Mouse (Mus musculus) layer of hippocampus, adult 8-10 months (tissue): ENCODE measurements around the gene Fut1. TPM values are rescaled to one million over a fixed set of nuclear protein-coding genes. Genes with fewer than 3 reads are reported as not detected.
A peak's percentile ranks its signal among the peaks of the same experiment; 100 is the strongest.

Source experiments
- DNase-seq, 2 experiments: peaks; one replicate each; pipeline ENCODE4 v3.0.0; 2022; ENCODE audit warnings: low spot score in 2 of 2
- total RNA-seq, 4 experiments: library from RNA; stranded (reverse); gene quantifications; 2 replicates each; pipeline ENCODE4 v1.2.4; 2022

The Fut1 gene
- total RNA-seq, 4 experiments from 2014 or later, result 0.20 to 0.28 (median 0.21) TPM; not detected in 1

DNA sequence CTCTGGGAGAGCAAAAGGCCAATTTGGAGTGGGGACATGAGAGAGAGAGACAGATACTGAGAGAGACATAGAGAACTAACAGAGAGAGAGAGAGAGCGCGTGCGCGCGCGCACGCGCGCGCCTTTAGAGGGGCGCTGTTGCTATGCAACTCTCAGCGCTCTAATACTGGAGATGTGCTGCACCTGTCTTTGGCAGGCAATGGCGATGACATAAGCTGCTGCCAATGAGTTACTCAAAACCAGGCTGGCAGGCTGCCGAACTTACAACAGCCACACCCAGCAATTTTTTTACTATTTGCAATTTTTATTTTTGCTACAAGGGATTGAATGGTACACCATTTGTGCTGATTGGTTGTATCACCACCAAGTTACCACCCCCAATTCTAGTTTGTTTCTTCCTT lies 50.7 kb downstream of the Fut1 start:
- DNase-seq, result peak in 1 of 2 experiments; percentile 55

DNA sequence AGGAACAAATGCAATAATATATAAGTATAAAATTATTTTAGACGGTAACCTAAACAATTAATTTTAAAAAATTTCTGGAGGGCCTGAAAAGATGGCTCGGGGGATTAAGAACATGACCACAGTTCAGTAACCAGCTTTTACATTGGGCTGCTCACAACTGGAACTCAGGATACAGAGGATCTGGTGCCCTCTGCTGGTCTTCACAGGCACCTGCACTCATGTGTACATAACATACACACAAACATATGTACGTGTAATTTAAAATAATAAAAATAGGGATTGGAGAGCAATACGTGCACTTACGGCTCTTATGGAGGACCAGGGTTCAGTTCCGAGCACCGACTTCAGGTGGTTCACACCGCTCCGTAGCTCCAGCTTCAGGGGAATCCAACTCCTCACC lies 51.8 kb downstream of the Fut1 start:
- DNase-seq, result no peak

Other genes with a start within 250 kb of the Fut1 start
- gene Lin7b, start 246.7 kb upstream of the Fut1 start, total RNA-seq, result 100 to 1,000 TPM; 131 to 156 (median 140) TPM
- gene Snrnp70, start 221.5 kb upstream of the Fut1 start, total RNA-seq, result 100 to 1,000 TPM; 387 to 503 (median 439) TPM
- under 1 TPM in 1 of 4 experiments, not detected in 3; 0.14 TPM for gene Kcna7, start 211.6 kb upstream of the Fut1 start, total RNA-seq
- under 1 TPM in 3 of 4 experiments, not detected in 1; 0.31 to 0.39 (median 0.31) TPM for gene Ntf5, start 203.6 kb upstream of the Fut1 start, total RNA-seq
- gene Lhb, start 196.5 kb upstream of the Fut1 start, total RNA-seq, result under 1 TPM in 1 of 4 experiments, not detected in 3; 0.52 TPM
- gene Gys1, start 182.4 kb upstream of the Fut1 start, total RNA-seq, result 10 to 100 TPM; 16.0 to 23.3 (median 20.2) TPM
- 10 to 100 TPM; 31.7 to 38.7 (median 35.4) TPM for gene Ruvbl2, start 179.2 kb upstream of the Fut1 start, total RNA-seq
- 100 to 1,000 TPM; 176 to 331 (median 227) TPM for gene Ftl1, start 157.4 kb upstream of the Fut1 start, total RNA-seq
- 10 to 100 TPM; 70.0 to 78.6 (median 73.2) TPM for gene Bax, start 150.4 kb upstream of the Fut1 start, total RNA-seq
- not detected for gene Tulp2, start 135.4 kb upstream of the Fut1 start, total RNA-seq
- gene Gm45808, start 130.5 kb upstream of the Fut1 start, total RNA-seq, result 1 to 10 TPM in 1 of 4 experiments, not detected in 3; 2.0 TPM
- 1 to 10 TPM; 5.6 to 6.3 (median 6.2) TPM for gene Dhdh, start 128.5 kb upstream of the Fut1 start, total RNA-seq
- 100 to 1,000 TPM; 101 to 135 (median 117) TPM for gene Nucb1, start 106.9 kb upstream of the Fut1 start, total RNA-seq
- 10 to 100 TPM; 15.2 to 24.6 (median 19.0) TPM for gene Ppp1r15a, start 91.0 kb upstream of the Fut1 start, total RNA-seq
- gene Plekha4, start 91.0 kb upstream of the Fut1 start, total RNA-seq, result 1 to 10 TPM in 3 of 4 experiments, under 1 TPM in 1; 0.80 to 1.9 (median 1.5) TPM
- not detected for gene Hsd17b14, start 62.4 kb upstream of the Fut1 start, total RNA-seq
- 10 to 100 TPM; 23.2 to 33.0 (median 29.9) TPM for gene Bcat2, start 47.1 kb upstream of the Fut1 start, total RNA-seq
- gene Fgf21, start 1.8 kb upstream of the Fut1 start, total RNA-seq, result not detected
- under 1 TPM in 3 of 4 experiments, not detected in 1; 0.14 to 0.27 (median 0.22) TPM for gene Izumo1, start 4.5 kb downstream of the Fut1 start, total RNA-seq
- 1 to 10 TPM; 5.8 to 7.5 (median 6.6) TPM for gene Rasip1, start 10.2 kb downstream of the Fut1 start, total RNA-seq
- gene Mamstr, start 22.7 kb downstream of the Fut1 start, total RNA-seq, result 1 to 10 TPM; 1.5 to 4.4 (median 2.4) TPM
- gene Fut2, start 49.1 kb downstream of the Fut1 start, total RNA-seq, result under 1 TPM in 3 of 4 experiments, not detected in 1; 0.20 to 0.27 (median 0.23) TPM
- 10 to 100 TPM in 3 of 4 experiments, 1 to 10 TPM in 1; 9.1 to 13.5 (median 11.6) TPM for gene Ntn5, start 66.7 kb downstream of the Fut1 start, total RNA-seq
- gene Sec1, start 77.1 kb downstream of the Fut1 start, total RNA-seq, result 1 to 10 TPM; 1.6 to 4.6 (median 3.3) TPM
- 100 to 1,000 TPM; 158 to 230 (median 187) TPM for gene Car11, start 82.6 kb downstream of the Fut1 start, total RNA-seq
- 100 to 1,000 TPM in 2 of 4 experiments, 10 to 100 TPM in 2; 76.7 to 136 (median 109) TPM for gene Dbp, start 87.8 kb downstream of the Fut1 start, total RNA-seq
- 100 to 1,000 TPM; 385 to 434 (median 409) TPM for gene Rpl18, start 98.2 kb downstream of the Fut1 start, total RNA-seq
- 10 to 100 TPM; 28.1 to 36.7 (median 32.7) TPM for gene Sphk2, start 100.7 kb downstream of the Fut1 start, total RNA-seq
- under 1 TPM in 3 of 4 experiments, not detected in 1; 0.18 to 0.41 (median 0.19) TPM for gene Fam83e, start 103.9 kb downstream of the Fut1 start, total RNA-seq
- not detected for gene Spaca4, start 108.5 kb downstream of the Fut1 start, total RNA-seq
- gene Lmtk3, start 166.4 kb downstream of the Fut1 start, total RNA-seq, result 100 to 1,000 TPM; 251 to 313 (median 283) TPM
- gene Sult2b1, start 167.4 kb downstream of the Fut1 start, total RNA-seq, result 10 to 100 TPM in 3 of 4 experiments, 1 to 10 TPM in 1; 9.9 to 12.5 (median 11.3) TPM
- 100 to 1,000 TPM; 135 to 147 (median 139) TPM for gene Cyth2, start 197.3 kb downstream of the Fut1 start, total RNA-seq
- 1 to 10 TPM; 1.6 to 2.1 (median 1.8) TPM for gene Kcnj14, start 207.5 kb downstream of the Fut1 start, total RNA-seq
- 10 to 100 TPM; 19.3 to 24.7 (median 22.3) TPM for gene Grwd1, start 213.7 kb downstream of the Fut1 start, total RNA-seq